Mouse (Mus musculus) megakaryocyte, embryonic 14.5 days (primary cell): ENCODE measurements at regions not wholly inside any gene's neighbourhood (a gene's known extent, or its start where the extent isn't known, plus 50 kb on each side); places are given as distances from the start of the nearest gene placed in this dataset.

Experiments
- H3K27me3 ChIP-seq: replicated peaks from 2 replicates; pipeline ENCODE3; 2012; ENCODE audit warnings: inconsistent platforms
- H3K36me3 ChIP-seq: replicated peaks from 2 replicates; pipeline ENCODE3; 2012; ENCODE audit warnings: low read length, inconsistent platforms, mixed read lengths
- H3K4me1 ChIP-seq: 2 replicates; pipeline ENCODE4 v1.6.1; 2012; ENCODE audit warnings: inconsistent platforms
- H3K4me3 ChIP-seq: replicated peaks from 2 replicates; pipeline ENCODE3; 2012; ENCODE audit warnings: moderate library complexity, mild to moderate bottlenecking, inconsistent platforms
- H3K9me3 ChIP-seq: 2 replicates; pipeline ENCODE4 v1.6.1; 2012; ENCODE audit warnings: inconsistent platforms
- FLI1 ChIP-seq: IDR thresholded peaks from 2 replicates; pipeline ENCODE4 v1.6.1; 2012; ENCODE audit warnings: low read length, inconsistent platforms, mixed read lengths
- GATA1 ChIP-seq: IDR thresholded peaks from 3 replicates; pipeline ENCODE4 v1.6.1; 2012; ENCODE audit warnings: mixed read lengths, low read length, inconsistent platforms, borderline replicate concordance

GRCm38 (mm10) chr19:6647686-6648085, 104.9 kb upstream of the Slc22a12 start:
- H3K4me1 ChIP-seq: 0 out of 2 replicates have a peak, but pooled peaks cover under 1% of the 10 kb centered on the region
- no peaks in the 10 kb centered on the region for H3K36me3 ChIP-seq
- H3K4me3 ChIP-seq: no peak overlapping the region
- peaks cover 10% of the 10 kb centered on the region for H3K9me3 ChIP-seq
- no peak for TF ChIP-seq GATA1
- TF ChIP-seq FLI1: no peak
- peaks cover 49% of the 10 kb centered on the region for H3K27me3 ChIP-seq

- Histone ChIP-seq H3K4me3 (no peak overlapping the region), H3K27me3 (peaks cover 50% of the 10 kb centered on the region), H3K9me3 (peaks cover 10% of the 10 kb centered on the region), H3K36me3 (no peaks in the 10 kb centered on the region), H3K4me1 (no peaks in the 10 kb centered on the region)
- TF ChIP-seq GATA1: no peak
- TF ChIP-seq FLI1: no peak
Observed at GRCm38 (mm10) chr19:6647216-6647615, 104.4 kb upstream of the Slc22a12 start.

DNA sequence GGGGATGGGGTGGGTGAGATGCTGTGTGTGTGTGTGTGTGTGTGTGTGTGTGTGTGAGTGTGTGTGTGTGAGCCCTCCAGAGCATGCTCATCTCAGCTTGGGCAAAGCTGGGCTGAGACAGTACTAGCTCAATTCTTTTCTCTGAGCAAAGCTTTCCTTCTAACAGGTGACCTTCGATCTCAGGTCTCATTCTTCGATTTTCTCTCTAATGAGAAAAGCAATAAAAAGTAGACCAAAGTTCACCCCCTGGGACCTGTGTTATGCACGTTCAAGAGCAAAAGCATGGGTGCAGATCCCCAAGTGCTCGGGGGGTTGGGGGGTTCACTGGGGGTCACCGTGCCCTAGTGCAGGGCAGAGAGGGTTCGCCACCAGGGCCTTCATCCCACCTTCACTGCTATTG, 103.1 kb upstream of the Slc22a12 start:
- TF ChIP-seq GATA1: no peak
- TF ChIP-seq FLI1: no peak
- Histone ChIP-seq H3K9me3 (peaks cover 10% of the 10 kb centered on the region), H3K27me3 (peaks cover 49% of the 10 kb centered on the region), H3K4me1 (no peaks in the 10 kb centered on the region), H3K4me3 (no peak overlapping the region), H3K36me3 (no peaks in the 10 kb centered on the region)

GRCm38 (mm10) chr19:6644871-6645270, 102.0 kb upstream of the Slc22a12 start:
- peaks cover 10% of the 10 kb centered on the region for H3K9me3 ChIP-seq
- no peaks in the 10 kb centered on the region for H3K4me1 ChIP-seq
- peaks cover 46% of the 10 kb centered on the region for H3K27me3 ChIP-seq
- TF ChIP-seq GATA1: no peak
- no peak for TF ChIP-seq FLI1
- no peak overlapping the region for H3K4me3 ChIP-seq
- no peaks in the 10 kb centered on the region for H3K36me3 ChIP-seq

GRCm38 (mm10) chr19:6639681-6640080, 96.8 kb upstream of the Slc22a12 start:
- Histone ChIP-seq H3K4me3 (no peak overlapping the region), H3K9me3 (peaks cover 11% of the 10 kb centered on the region), H3K4me1 (no peaks in the 10 kb centered on the region), H3K27me3 (peaks cover 45% of the 10 kb centered on the region), H3K36me3 (no peaks in the 10 kb centered on the region)
- TF ChIP-seq FLI1 (no peak), GATA1 (no peak)

GRCm38 (mm10) chr19:6633400-6633799, 90.6 kb upstream of the Slc22a12 start:
- Histone ChIP-seq H3K27me3 (peaks cover 35% of the 10 kb centered on the region), H3K9me3 (peaks cover under 1% of the 10 kb centered on the region; the same call in 1 of the 2 replicates), H3K36me3 (no peaks in the 10 kb centered on the region), H3K4me3 (peak overlapping the region; percentile 70), H3K4me1 (peaks cover 2% of the 10 kb centered on the region; the same call in 1 of the 2 replicates)
- TF ChIP-seq GATA1 (no peak), FLI1 (no peak)

- TF ChIP-seq FLI1 (no peak), GATA1 (no peak)
- no peaks in the 10 kb centered on the region for H3K36me3 ChIP-seq
- no peaks in the 10 kb centered on the region for H3K9me3 ChIP-seq
- no peak overlapping the region for H3K4me3 ChIP-seq
- peaks cover 46% of the 10 kb centered on the region for H3K27me3 ChIP-seq
- H3K4me1 ChIP-seq: peaks cover 2% of the 10 kb centered on the region; the same call in 1 of the 2 replicates
Observed at GRCm38 (mm10) chr19:6631817-6632216, 89.0 kb upstream of the Slc22a12 start.

DNA sequence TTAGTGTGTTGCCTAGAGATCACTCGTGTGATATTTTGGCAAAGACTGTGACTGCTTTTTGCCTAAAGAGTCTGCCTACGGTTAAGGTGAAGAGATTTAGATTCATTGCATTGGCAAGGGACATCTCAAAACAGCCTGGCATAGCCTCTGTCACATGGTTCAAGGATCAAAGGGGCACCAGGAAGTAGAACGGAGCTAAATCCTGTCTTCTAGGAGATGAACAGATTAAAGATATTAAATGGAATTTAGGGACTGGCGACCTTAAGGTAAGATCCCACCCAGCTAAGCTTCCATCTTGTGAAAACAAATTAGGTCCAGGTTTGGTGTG, 87.7 kb upstream of the Slc22a12 start:
- no peak for TF ChIP-seq GATA1
- TF ChIP-seq FLI1: no peak
- Histone ChIP-seq H3K4me1 (peaks cover 3% of the 10 kb centered on the region; the same call in 1 of the 2 replicates), H3K27me3 (peaks cover 48% of the 10 kb centered on the region), H3K4me3 (no peak overlapping the region), H3K9me3 (no peaks in the 10 kb centered on the region), H3K36me3 (no peaks in the 10 kb centered on the region)

GRCm38 (mm10) chr19:6629911-6630612, 87.2 kb upstream of the Slc22a12 start:
- no peaks in the 10 kb centered on the region for H3K9me3 ChIP-seq
- peaks cover 7% of the 10 kb centered on the region; the same call in 1 of the 2 replicates for H3K4me1 ChIP-seq
- TF ChIP-seq GATA1 (no peak), FLI1 (no peak)
- no peak overlapping the region for H3K4me3 ChIP-seq
- H3K36me3 ChIP-seq: no peaks in the 10 kb centered on the region
- H3K27me3 ChIP-seq: peaks cover 46% of the 10 kb centered on the region

- Histone ChIP-seq H3K36me3 (no peaks in the 10 kb centered on the region), H3K4me1 (peaks cover 5% of the 10 kb centered on the region; the same call in 1 of the 2 replicates), H3K9me3 (peaks cover 22% of the 10 kb centered on the region), H3K4me3 (no peak overlapping the region), H3K27me3 (peaks cover 49% of the 10 kb centered on the region)
- TF ChIP-seq GATA1 (no peak), FLI1 (no peak)
Observed at GRCm38 (mm10) chr19:6625574-6625973, 82.7 kb upstream of the Slc22a12 start.
